Mouse (Mus musculus): ENCODE data around the gene Dnah7c. TPM values are rescaled to one million over a fixed set of nuclear protein-coding genes. Genes with fewer than 3 reads are reported as not detected.
"Not testable (repeated sequence)": the region's sequence is repeated elsewhere in the genome, so short reads cannot be mapped to it uniquely, and the experiment has no call there.

The Dnah7c gene
- polyA plus RNA-seq, 1 experiment from 2014 or later = 0.15 TPM

DNA sequence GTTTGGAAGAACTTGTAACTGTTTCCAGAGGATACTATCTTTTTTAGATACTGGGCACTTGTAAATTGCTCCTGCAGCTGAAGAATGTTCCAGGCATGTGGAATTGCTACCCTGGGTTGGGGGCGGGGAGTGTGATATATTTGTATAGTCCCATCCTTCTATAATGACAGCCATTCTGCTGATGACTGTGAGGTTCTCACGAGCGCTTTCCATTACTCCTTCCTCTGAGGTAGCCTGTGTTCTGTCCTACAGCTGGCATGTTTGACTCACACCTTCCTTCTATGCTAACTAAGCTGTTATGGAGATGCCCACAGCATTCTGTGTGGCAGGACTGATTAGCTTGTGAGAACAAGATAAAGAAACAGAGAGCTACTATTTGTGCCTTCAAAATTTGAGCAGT is 339.2 kb downstream of the Dnah7c start:
- WGBS = 95% methylated on average over 3 of the region's 3 CpGs
- not testable (repeated sequence) for ATAC-seq; H3K4me3 ChIP-seq (replicated peaks); H3K4me2 ChIP-seq (replicated peaks); H3K9me3 ChIP-seq; H3K36me3 ChIP-seq; H3K4me1 ChIP-seq (replicated peaks); H3K27me3 ChIP-seq; H3K9ac ChIP-seq (replicated peaks); H3K27ac ChIP-seq

DNA sequence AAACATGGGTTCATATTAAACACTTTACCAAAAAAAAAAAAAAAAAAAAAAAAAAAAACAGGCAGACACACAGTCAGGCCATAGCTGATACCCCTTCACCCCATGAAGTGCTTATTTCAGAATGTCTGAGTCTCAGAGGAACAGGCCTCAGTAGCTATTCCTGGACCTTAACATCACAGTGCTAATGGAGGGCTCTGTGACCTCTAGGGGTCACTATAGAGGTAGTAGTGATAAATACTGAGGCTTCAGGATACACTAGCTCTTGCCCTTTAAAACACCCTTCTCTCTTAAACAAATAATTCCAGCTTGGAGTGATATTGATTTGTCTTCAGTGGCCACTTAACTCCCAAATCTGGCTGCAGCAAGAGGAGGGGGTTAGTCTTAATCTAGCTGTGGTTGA is 343.9 kb downstream of the Dnah7c start:
- not testable (repeated sequence) for H3K4me3 ChIP-seq (replicated peaks); H3K4me1 ChIP-seq (replicated peaks); ATAC-seq; H3K27ac ChIP-seq; H3K36me3 ChIP-seq; H3K9ac ChIP-seq (replicated peaks); H3K27me3 ChIP-seq; H3K9me3 ChIP-seq; H3K4me2 ChIP-seq (replicated peaks)

DNA sequence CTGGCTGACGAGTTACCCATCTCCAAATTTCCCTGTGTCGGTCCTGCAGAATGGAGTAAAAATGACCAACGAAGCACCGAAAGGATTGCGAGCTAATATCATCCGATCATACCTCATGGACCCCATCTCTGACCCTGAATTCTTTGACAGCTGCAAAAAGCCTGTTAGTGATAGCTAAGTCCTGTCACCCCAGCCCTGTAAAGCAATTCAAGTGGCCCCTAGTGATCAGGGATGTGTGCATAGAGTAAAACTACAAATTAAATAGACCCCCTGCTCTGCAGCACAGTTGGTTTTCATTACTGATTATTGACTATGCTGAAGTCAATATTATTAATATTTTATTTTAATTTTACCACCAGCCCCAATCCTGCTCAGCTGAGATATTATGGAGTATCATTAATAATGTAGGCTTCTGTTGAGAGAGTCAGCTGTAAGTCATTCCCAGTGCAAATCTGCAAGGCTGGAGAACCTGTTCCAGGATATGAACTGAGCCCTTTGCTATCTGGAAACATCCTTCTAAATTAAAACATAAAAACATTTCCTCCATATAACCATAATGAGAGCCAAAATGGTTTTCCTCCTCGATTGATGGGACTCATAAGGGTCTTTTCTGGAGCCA is 344.8 kb downstream of the Dnah7c start:
- not testable (repeated sequence) for ATAC-seq; H3K36me3 ChIP-seq; H3K9ac ChIP-seq (replicated peaks); H3K4me3 ChIP-seq (replicated peaks); H3K27ac ChIP-seq; H3K4me1 ChIP-seq (replicated peaks); H3K9me3 ChIP-seq; H3K4me2 ChIP-seq (replicated peaks); H3K27me3 ChIP-seq
- 87% methylated on average over 7 of the region's 7 CpGs for WGBS

DNA sequence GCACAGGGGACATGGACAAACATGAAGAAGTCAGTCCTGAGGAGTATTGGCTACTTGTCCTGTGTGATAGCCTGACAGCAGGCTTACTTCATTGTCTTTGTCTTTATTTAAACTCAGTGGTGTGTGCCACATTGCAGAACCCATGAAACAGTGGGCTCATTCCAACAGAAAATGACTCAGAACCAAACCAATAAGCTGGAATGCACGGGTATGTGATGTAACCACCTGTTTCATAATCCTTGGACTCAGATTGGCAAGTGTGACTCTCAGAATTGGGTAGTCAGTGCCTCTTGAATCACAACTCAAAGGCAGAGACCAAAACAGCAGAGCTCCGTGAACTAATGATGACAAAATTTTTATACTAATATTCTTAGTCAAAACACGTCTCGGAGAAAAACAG is 356.8 kb downstream of the Dnah7c start:
- not testable (repeated sequence) for H3K4me3 ChIP-seq (replicated peaks); H3K4me1 ChIP-seq (replicated peaks); H3K36me3 ChIP-seq; H3K4me2 ChIP-seq (replicated peaks); H3K9ac ChIP-seq (replicated peaks); H3K9me3 ChIP-seq; H3K27ac ChIP-seq; ATAC-seq; H3K27me3 ChIP-seq
- WGBS = 87% methylated on average over 4 of the region's 4 CpGs

DNA sequence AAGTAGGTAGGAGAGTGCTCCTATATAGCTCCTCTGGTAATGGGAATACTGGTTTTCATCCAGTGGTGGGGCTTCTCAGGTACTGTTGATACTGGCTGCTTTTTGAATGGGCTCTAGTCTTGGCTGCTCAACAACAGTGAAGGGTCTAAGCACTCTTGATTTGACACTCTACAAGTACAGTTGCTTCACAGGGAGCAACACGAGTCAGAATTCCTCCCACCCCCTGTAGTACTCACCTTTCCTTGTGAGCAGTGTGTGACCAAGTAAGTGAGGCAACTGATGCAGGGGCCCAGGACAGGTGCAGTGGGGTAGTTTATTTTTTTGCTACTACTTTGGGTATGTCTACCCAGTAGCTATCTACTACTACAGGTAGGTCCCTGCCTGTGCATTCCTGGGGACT is 379.7 kb downstream of the Dnah7c start:
- peak; percentile 45; the same call in 1 of the 2 replicates for ATAC-seq
- H3K27me3 ChIP-seq = no peaks in the 10 kb centered on the region

DNA sequence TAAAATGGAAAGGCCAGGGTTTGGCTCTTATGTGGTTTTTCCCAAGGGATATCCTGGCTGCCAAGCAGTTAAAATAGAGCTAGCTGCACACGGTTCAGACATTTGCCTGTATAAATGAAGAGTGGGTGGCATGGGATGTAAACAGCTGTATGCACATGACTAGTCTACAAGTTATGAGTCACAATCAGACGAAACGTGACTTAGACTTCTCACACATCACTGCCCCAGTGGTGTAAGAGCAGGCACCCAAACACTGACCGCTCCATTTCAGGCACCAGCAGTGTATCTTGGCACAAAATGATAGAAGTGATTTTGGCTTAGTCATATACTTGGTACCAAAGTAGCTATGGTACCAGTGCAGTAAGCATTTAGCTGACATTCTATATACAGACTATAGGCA is 383.2 kb downstream of the Dnah7c start:
- not testable (repeated sequence) for ATAC-seq; H3K9ac ChIP-seq (replicated peaks)
- 93% methylated on average over 4 of the region's 4 CpGs for WGBS

More for the DNA sequence above, 379.7 kb downstream of the Dnah7c start:
- Histone ChIP-seq H3K4me1 (replicated peaks) (no peaks in the 10 kb centered on the region), H3K4me2 (replicated peaks) (no peak overlapping the region), H3K4me3 (replicated peaks) (no peak overlapping the region), H3K27ac (no peak overlapping the region), H3K36me3 (peaks cover 9% of the 10 kb centered on the region), H3K9ac (replicated peaks) (no peak overlapping the region), H3K9me3 (no peaks in the 10 kb centered on the region)
- 88% methylated on average over 1 of the region's 1 CpGs for WGBS

DNA sequence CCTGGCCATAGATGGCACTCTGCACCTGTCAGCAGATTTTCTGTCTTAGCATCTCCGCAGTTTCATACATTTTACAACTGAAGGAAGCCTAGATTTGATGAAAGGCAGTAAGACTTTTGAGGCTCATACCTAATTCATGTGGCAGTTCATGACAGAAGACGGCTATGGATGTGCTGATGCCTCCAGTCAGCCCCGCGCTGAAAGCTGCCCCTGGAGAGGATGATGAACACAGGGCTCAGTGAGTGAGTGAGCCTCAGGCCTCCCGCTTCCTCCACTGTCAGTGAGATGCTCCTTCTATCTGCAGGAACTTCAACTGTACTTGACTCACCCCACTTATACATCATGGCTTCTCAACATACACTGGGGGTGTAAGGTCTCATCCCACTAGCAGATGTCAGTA is 392.5 kb downstream of the Dnah7c start:
- no peak overlapping the region for H3K27ac ChIP-seq
- no peak overlapping the region for H3K4me2 ChIP-seq (replicated peaks)
- H3K36me3 ChIP-seq = peaks cover 45% of the 10 kb centered on the region
- WGBS = 87% methylated on average over 5 of the region's 5 CpGs
- ATAC-seq = no peak
- H3K9ac ChIP-seq (replicated peaks) = no peak overlapping the region
- no peaks in the 10 kb centered on the region for H3K9me3 ChIP-seq
- no peaks in the 10 kb centered on the region for H3K27me3 ChIP-seq
- H3K4me3 ChIP-seq (replicated peaks) = no peak overlapping the region
- H3K4me1 ChIP-seq (replicated peaks) = no peaks in the 10 kb centered on the region

More for the DNA sequence above, 383.2 kb downstream of the Dnah7c start:
- not testable (repeated sequence) for H3K27me3 ChIP-seq; H3K27ac ChIP-seq; H3K4me1 ChIP-seq (replicated peaks); H3K9me3 ChIP-seq; H3K4me3 ChIP-seq (replicated peaks); H3K4me2 ChIP-seq (replicated peaks)
- peaks cover 25% of the 10 kb centered on the region for H3K36me3 ChIP-seq

DNA sequence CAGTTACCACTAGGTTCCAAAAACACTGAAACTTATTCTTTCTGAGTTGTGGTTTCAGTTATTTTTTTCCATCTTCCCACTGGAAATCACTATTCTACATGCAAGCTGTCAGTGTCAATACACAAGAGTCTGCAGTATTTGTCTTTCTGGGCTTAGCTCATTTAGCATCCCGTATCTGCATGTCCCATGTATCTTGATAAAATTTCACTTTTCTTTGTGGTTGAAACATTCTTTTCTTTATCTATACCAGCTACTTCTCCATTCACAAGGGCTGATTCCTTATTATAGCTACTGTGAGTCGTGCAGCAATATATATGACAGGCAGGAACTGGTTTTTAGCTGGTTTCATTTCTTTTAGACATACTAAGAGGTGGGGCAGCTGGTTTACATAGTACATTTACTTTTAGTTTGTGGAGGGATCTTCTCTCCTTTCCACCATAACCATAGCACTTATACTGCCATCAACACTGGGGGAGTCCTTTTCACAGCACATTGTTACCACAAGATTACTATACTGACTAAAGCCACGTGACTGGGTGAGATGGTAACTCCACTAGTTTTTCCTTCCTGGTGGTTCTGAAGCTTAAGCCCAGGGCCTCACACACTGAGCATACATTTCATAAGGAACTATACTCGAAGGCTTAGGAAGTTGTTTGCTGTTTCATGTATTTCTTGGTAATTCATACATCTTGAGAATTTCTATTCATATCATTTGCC is 397.0 kb downstream of the Dnah7c start:
- H3K27ac ChIP-seq = no peak overlapping the region
- no peak overlapping the region for H3K9ac ChIP-seq (replicated peaks)
- H3K4me2 ChIP-seq (replicated peaks) = no peak overlapping the region
- H3K4me1 ChIP-seq (replicated peaks) = no peaks in the 10 kb centered on the region
- 92% methylated on average over 4 of the region's 4 CpGs for WGBS
- no peak for ATAC-seq
- H3K9me3 ChIP-seq = no peaks in the 10 kb centered on the region
- no peaks in the 10 kb centered on the region for H3K27me3 ChIP-seq
- H3K36me3 ChIP-seq = peaks cover 57% of the 10 kb centered on the region
- no peak overlapping the region for H3K4me3 ChIP-seq (replicated peaks)

DNA sequence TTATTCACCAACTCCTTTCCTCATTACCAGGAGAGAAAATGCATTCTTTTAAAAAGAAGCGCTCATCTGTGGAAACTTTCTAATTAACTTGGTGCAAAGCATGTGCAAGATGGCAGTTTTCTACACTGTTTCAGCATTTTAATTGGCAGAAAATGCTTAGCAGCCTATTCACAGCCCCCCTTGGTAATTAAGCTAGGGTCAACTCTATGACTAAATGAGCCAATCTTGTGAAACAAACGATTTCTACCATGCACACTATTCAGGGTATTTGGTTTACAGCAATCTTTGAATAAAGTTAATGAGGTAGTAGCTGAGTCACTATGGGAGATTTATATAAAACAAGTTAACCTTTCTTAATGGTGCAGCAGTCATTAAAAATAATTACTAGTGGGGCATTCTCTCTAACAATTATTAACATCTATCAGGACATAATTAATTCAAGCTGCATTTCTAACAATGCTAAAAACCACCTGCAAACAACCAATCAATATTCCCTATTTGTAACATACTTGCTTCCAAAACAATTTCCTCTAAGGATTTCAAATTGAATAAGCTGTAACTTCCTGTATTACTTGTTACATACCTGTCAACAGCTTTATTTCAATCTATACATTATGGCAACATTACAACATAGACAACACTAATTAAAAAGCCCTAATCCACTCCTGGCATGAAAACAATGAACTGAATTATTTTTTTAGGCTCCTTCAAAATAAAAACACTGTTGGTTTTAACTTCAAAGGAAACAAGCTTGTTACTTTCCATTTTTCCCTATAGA is 404.9 kb downstream of the Dnah7c start:
- H3K4me1 ChIP-seq (replicated peaks) = 0 out of 2 replicates have a peak, but pooled peaks cover 3% of the 10 kb centered on the region
- peak; percentile 55; the same call in 1 of the 2 replicates for ATAC-seq
- H3K27ac ChIP-seq = no peak overlapping the region
- H3K36me3 ChIP-seq = peaks cover 24% of the 10 kb centered on the region
- no peak overlapping the region for H3K9ac ChIP-seq (replicated peaks)
- no peak overlapping the region for H3K4me2 ChIP-seq (replicated peaks)
- WGBS = 41% methylated on average over 2 of the region's 2 CpGs
- H3K27me3 ChIP-seq = no peaks in the 10 kb centered on the region
- no peak overlapping the region for H3K4me3 ChIP-seq (replicated peaks)
- H3K9me3 ChIP-seq = no peaks in the 10 kb centered on the region

DNA sequence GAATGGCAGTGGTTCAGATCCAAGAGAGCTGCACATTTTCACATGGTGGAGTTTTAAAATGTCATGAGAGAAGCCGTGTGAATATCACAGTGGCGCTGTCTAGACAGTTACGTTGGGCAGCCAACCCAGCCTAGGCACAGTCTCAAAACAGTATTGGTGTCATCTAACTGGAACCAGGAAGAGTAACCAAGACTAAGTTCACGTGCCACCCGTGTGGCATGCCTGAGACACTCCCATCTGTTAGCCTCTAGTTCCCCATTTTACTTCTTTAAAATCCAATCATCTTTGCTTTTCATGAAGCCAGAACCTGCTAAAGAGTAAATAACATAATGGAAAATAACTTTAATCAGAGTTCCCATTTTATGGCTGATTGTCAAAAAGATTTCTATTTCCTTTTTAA is 406.5 kb downstream of the Dnah7c start:
- Histone ChIP-seq H3K9me3 (no peaks in the 10 kb centered on the region), H3K27me3 (no peaks in the 10 kb centered on the region), H3K9ac (replicated peaks) (no peak overlapping the region), H3K36me3 (peaks cover 24% of the 10 kb centered on the region), H3K4me2 (replicated peaks) (no peak overlapping the region), H3K4me1 (replicated peaks) (0 out of 2 replicates have a peak, but pooled peaks cover 3% of the 10 kb centered on the region), H3K4me3 (replicated peaks) (no peak overlapping the region), H3K27ac (no peak overlapping the region)
- 96% methylated on average over 5 of the region's 5 CpGs for WGBS
- ATAC-seq = no peak

DNA sequence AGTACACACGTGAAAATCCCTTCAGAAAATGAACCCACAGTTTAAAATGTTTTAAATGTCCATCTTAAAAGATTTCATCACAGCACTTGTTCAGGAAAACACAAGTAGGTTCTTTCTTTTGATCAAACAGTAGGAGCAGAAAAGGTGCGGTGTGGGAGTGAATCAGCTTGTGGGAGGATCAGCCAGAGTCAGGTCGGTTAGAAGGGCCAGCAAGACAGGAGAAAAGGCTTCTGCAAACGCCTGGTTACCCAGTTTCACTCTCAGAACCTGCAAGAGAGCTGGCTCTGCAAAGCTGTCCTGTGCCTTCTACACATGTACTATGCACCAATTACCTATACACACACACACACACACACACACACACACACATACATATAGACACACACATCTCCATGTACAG is 418.0 kb downstream of the Dnah7c start:
- 64% methylated on average over 4 of the region's 4 CpGs for WGBS
- Histone ChIP-seq H3K4me2 (replicated peaks) (no peak overlapping the region), H3K27ac (no peak overlapping the region), H3K36me3 (no peaks in the 10 kb centered on the region), H3K27me3 (no peaks in the 10 kb centered on the region), H3K9me3 (no peaks in the 10 kb centered on the region), H3K9ac (replicated peaks) (no peak overlapping the region), H3K4me1 (replicated peaks) (peaks cover 11% of the 10 kb centered on the region), H3K4me3 (replicated peaks) (no peak overlapping the region)
- ATAC-seq = no peak

DNA sequence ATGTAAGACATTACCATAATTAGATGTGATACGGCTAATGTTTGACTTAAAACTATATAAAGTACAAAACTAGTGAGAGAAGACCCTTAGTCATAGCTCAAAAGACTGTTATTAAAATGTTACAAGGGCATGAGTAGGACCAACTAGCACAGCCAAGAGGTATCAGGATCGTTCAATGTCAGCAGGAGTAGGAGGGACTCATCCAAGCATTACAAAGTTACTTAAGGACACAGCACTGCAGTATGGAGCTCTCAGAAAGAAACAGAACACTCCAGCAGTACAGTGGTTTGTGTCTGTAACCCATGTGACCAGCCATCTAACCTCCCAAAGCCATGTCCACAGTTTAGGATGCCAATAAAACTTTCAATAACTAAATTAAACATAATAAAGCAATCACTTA is 418.9 kb downstream of the Dnah7c start:
- Histone ChIP-seq H3K4me3 (replicated peaks) (no peak overlapping the region), H3K4me2 (replicated peaks) (no peak overlapping the region), H3K9me3 (no peaks in the 10 kb centered on the region), H3K27ac (no peak overlapping the region), H3K36me3 (no peaks in the 10 kb centered on the region), H3K4me1 (replicated peaks) (peaks cover 10% of the 10 kb centered on the region), H3K27me3 (no peaks in the 10 kb centered on the region), H3K9ac (replicated peaks) (no peak overlapping the region)
- 77% methylated on average over 2 of the region's 2 CpGs for WGBS
- no peak for ATAC-seq
